Mouse (Mus musculus) lung, embryonic 15.5 days (tissue): ENCODE results near the gene Ifna14. TPM values are rescaled to one million over a fixed set of nuclear protein-coding genes. Genes with fewer than 3 reads are reported as not detected.
A peak's percentile ranks its signal among the peaks of the same experiment; 100 is the strongest.
"Not testable (repeated sequence)": the region's sequence is repeated elsewhere in the genome, so short reads cannot be mapped to it uniquely, and the experiment has no call there.

Experiments
- ATAC-seq: fragments of 200-750 bp; cut with Nextera tagmentation; 2 replicates; pipeline ENCODE4 v1.8.0; 2017; ENCODE audit warnings: moderate number of reproducible peaks, borderline replicate concordance; ENCODE audit not compliant: low FRiP score, low TSS enrichment; ENCODE audit errors: extremely low read depth
- H3K27ac ChIP-seq: fragments of 300-500 bp; sonication (generic); 2 replicates; pipeline ENCODE4 v1.5.1; 2015; ENCODE audit warnings: moderate library complexity, mild to moderate bottlenecking, inconsistent platforms
- H3K27me3 ChIP-seq: fragments of 300-500 bp; sonication (generic); 2 replicates; pipeline ENCODE4 v1.6.1; 2015; ENCODE audit warnings: inconsistent platforms
- H3K36me3 ChIP-seq: fragments of 300-500 bp; sonication (generic); 2 replicates; pipeline ENCODE4 v1.6.1; 2015; ENCODE audit warnings: inconsistent platforms
- H3K4me1 ChIP-seq: fragments of 300-500 bp; sonication (generic); 2 replicates; pipeline ENCODE4 v1.6.1; 2015; ENCODE audit warnings: inconsistent platforms
- H3K4me2 ChIP-seq: fragments of 300-500 bp; sonication (generic); 2 replicates; pipeline ENCODE4 v1.6.1; 2015; ENCODE audit warnings: inconsistent platforms, mild to moderate bottlenecking, moderate library complexity
- H3K4me3 ChIP-seq: fragments of 300-500 bp; sonication (generic); 2 replicates; pipeline ENCODE4 v1.5.1; 2015; ENCODE audit warnings: mild to moderate bottlenecking, inconsistent platforms
- H3K9ac ChIP-seq: fragments of 300-500 bp; sonication (generic); 2 replicates; pipeline ENCODE4 v1.6.1; 2015; ENCODE audit warnings: inconsistent platforms
- H3K9me3 ChIP-seq: fragments of 300-500 bp; sonication (generic); 2 replicates; pipeline ENCODE4 v1.6.1; 2016; ENCODE audit warnings: inconsistent platforms
- WGBS: fragments of 180-500 bp; shearing (Covaris S2); methylation state at CpG from one replicate; pipeline ENCODE4 v1.1.7; 2015; 5-methylcytosine and 5-hydroxymethylcytosine counted together
- polyA plus RNA-seq: library from polyadenylated mRNA; unstranded; fragments of >200 nt; fragmentation: Nextera tagmentation; extraction: Ambion mirVana; gene quantifications from 2 replicates; pipeline ENCODE4 v1.2.1, GENCODE M21; 2015

The Ifna14 gene
- polyA plus RNA-seq = not detected in 2 replicates

GRCm38 (mm10) chr4:88571698-88572097 is at the start of gene Ifna14:
Gene Ifna14, minus strand, starts transcription at chr4:88571798.
- Histone ChIP-seq H3K4me2 (no peak within 1 kb of the TSS), H3K36me3 (no peaks in the 10 kb centered on the region), H3K4me3 (no peak within 1 kb of the TSS), H3K27me3 (no peaks in the 10 kb centered on the region), H3K9ac (no peak within 1 kb of the TSS), H3K9me3 (no peaks in the 10 kb centered on the region), H3K27ac (no peak within 1 kb of the TSS), H3K4me1 (no peaks in the 10 kb centered on the region)
- no peak for ATAC-seq
- 67% methylated on average over 1 of the region's 1 CpGs for WGBS

GRCm38 (mm10) chr4:88603276-88603675 is 31.7 kb upstream of the Ifna14 start, which contains the start of gene Ifna12:
Gene Ifna12, minus strand, starts transcription at chr4:88603376.
- no peaks in the 10 kb centered on the region for H3K9me3 ChIP-seq
- H3K27me3 ChIP-seq = no peaks in the 10 kb centered on the region
- H3K27ac ChIP-seq = no peak within 1 kb of the TSS
- H3K36me3 ChIP-seq = no peaks in the 10 kb centered on the region
- no peaks in the 10 kb centered on the region for H3K4me1 ChIP-seq
- ATAC-seq = no peak
- no peak within 1 kb of the TSS for H3K4me3 ChIP-seq
- no peak within 1 kb of the TSS for H3K9ac ChIP-seq
- H3K4me2 ChIP-seq = no peak within 1 kb of the TSS

- Histone ChIP-seq H3K9me3 (no peaks in the 10 kb centered on the region), H3K4me1 (no peaks in the 10 kb centered on the region), H3K9ac (no peak within 1 kb of the TSS), H3K36me3 (no peaks in the 10 kb centered on the region), H3K27me3 (no peaks in the 10 kb centered on the region), H3K4me3 (no peak within 1 kb of the TSS), H3K27ac (no peak within 1 kb of the TSS), H3K4me2 (no peak within 1 kb of the TSS)
- no peak for ATAC-seq
- WGBS = 79% methylated on average over 1 of the region's 1 CpGs
These were observed 20.7 kb upstream of the Ifna14 start, which contains the start of gene Ifna9 for GRCm38 (mm10) chr4:88592285-88592684. Gene Ifna9, minus strand, starts transcription at chr4:88592385.

GRCm38 (mm10) chr4:88561791-88562190 is 9.8 kb downstream of the Ifna14 start:
- Histone ChIP-seq H3K9me3 (no peaks in the 10 kb centered on the region), H3K4me3 (no peak overlapping the region), H3K27ac (no peak overlapping the region), H3K36me3 (no peaks in the 10 kb centered on the region), H3K4me2 (no peak overlapping the region), H3K9ac (no peak overlapping the region), H3K27me3 (no peaks in the 10 kb centered on the region), H3K4me1 (no peaks in the 10 kb centered on the region)
- WGBS = 91% methylated on average over 1 of the region's 1 CpGs
- no peak for ATAC-seq

GRCm38 (mm10) chr4:88558145-88558544 is 13.5 kb downstream of the Ifna14 start, which contains the start of gene Ifna15:
Gene Ifna15, minus strand, starts transcription at chr4:88558245.
- not testable (repeated sequence) for H3K9me3 ChIP-seq, H3K27ac ChIP-seq, ATAC-seq, H3K4me1 ChIP-seq, H3K36me3 ChIP-seq, H3K4me3 ChIP-seq, H3K4me2 ChIP-seq, H3K27me3 ChIP-seq, H3K9ac ChIP-seq

GRCm38 (mm10) chr4:88550161-88550945 is 21.2 kb downstream of the Ifna14 start:
- no peaks in the 10 kb centered on the region for H3K27me3 ChIP-seq
- WGBS = 27% methylated on average over 22 of the region's 22 CpGs
- no peak for ATAC-seq
- peak overlapping the region; percentile 6; the same call in 1 of the 2 replicates for H3K9ac ChIP-seq
- no peaks in the 10 kb centered on the region for H3K36me3 ChIP-seq
- peak overlapping the region; percentile 66 for H3K4me2 ChIP-seq
- H3K4me1 ChIP-seq = no peaks in the 10 kb centered on the region
- peak overlapping the region; percentile 38 for H3K4me3 ChIP-seq
- no peaks in the 10 kb centered on the region for H3K9me3 ChIP-seq
- H3K27ac ChIP-seq = no peak overlapping the region

- Histone ChIP-seq H3K4me2 (no peak overlapping the region), H3K9me3 (no peaks in the 10 kb centered on the region), H3K27me3 (no peaks in the 10 kb centered on the region), H3K36me3 (no peaks in the 10 kb centered on the region), H3K4me1 (no peaks in the 10 kb centered on the region), H3K27ac (no peak overlapping the region), H3K9ac (no peak overlapping the region), H3K4me3 (no peak overlapping the region)
- ATAC-seq = no peak
- WGBS = 37% methylated on average over 1 of the region's 1 CpGs
These were observed 23.6 kb downstream of the Ifna14 start for GRCm38 (mm10) chr4:88547986-88548385.

GRCm38 (mm10) chr4:88543649-88544234 is 27.9 kb downstream of the Ifna14 start:
- H3K36me3 ChIP-seq = no peaks in the 10 kb centered on the region
- no peaks in the 10 kb centered on the region for H3K4me1 ChIP-seq
- H3K4me2 ChIP-seq = no peak overlapping the region
- no peak for ATAC-seq
- no peak overlapping the region for H3K27ac ChIP-seq
- H3K9me3 ChIP-seq = no peaks in the 10 kb centered on the region
- WGBS = 46% methylated on average over 2 of the region's 2 CpGs
- no peaks in the 10 kb centered on the region for H3K27me3 ChIP-seq
- no peak overlapping the region for H3K4me3 ChIP-seq
- H3K9ac ChIP-seq = no peak overlapping the region

- WGBS = 32% methylated on average over 12 of the region's 12 CpGs
These were observed 34.3 kb downstream of the Ifna14 start for GRCm38 (mm10) chr4:88537328-88537727.

GRCm38 (mm10) chr4:88536640-88537039 is 35.0 kb downstream of the Ifna14 start:
- ATAC-seq = peak; percentile 70
- peaks cover 11% of the 10 kb centered on the region for H3K4me1 ChIP-seq
- no peaks in the 10 kb centered on the region for H3K27me3 ChIP-seq
- no peak overlapping the region for H3K4me3 ChIP-seq
- no peaks in the 10 kb centered on the region for H3K9me3 ChIP-seq
- 32% methylated on average over 7 of the region's 7 CpGs for WGBS
- no peaks in the 10 kb centered on the region for H3K36me3 ChIP-seq
- H3K27ac ChIP-seq = peak overlapping the region; percentile 66; the same call in 1 of the 2 replicates
- H3K4me2 ChIP-seq = no peak overlapping the region
- H3K9ac ChIP-seq = no peak overlapping the region

More at GRCm38 (mm10) chr4:88537328-88537727, 34.3 kb downstream of the Ifna14 start:
- Histone ChIP-seq H3K27me3 (no peaks in the 10 kb centered on the region), H3K4me3 (no peak overlapping the region), H3K9me3 (no peaks in the 10 kb centered on the region), H3K4me2 (peak overlapping the region; percentile 27; the same call in 1 of the 2 replicates), H3K36me3 (no peaks in the 10 kb centered on the region), H3K4me1 (peaks cover 11% of the 10 kb centered on the region), H3K9ac (no peak overlapping the region), H3K27ac (peak overlapping the region; percentile 66)
- ATAC-seq = peak; percentile 23; the same call in 1 of the 2 replicates

- Histone ChIP-seq H3K4me1 (peaks cover 11% of the 10 kb centered on the region), H3K4me2 (no peak overlapping the region), H3K4me3 (no peak overlapping the region), H3K9ac (no peak overlapping the region), H3K9me3 (no peaks in the 10 kb centered on the region), H3K27ac (no peak overlapping the region), H3K27me3 (no peaks in the 10 kb centered on the region), H3K36me3 (no peaks in the 10 kb centered on the region)
- 92% methylated on average over 1 of the region's 1 CpGs for WGBS
- ATAC-seq = no peak
These were observed 35.9 kb downstream of the Ifna14 start for GRCm38 (mm10) chr4:88535742-88536141.

GRCm38 (mm10) chr4:88534903-88535302 is 36.7 kb downstream of the Ifna14 start:
- Histone ChIP-seq H3K9ac (no peak overlapping the region), H3K27ac (no peak overlapping the region), H3K27me3 (no peaks in the 10 kb centered on the region), H3K36me3 (no peaks in the 10 kb centered on the region), H3K4me3 (no peak overlapping the region), H3K4me2 (no peak overlapping the region), H3K9me3 (no peaks in the 10 kb centered on the region), H3K4me1 (peaks cover 11% of the 10 kb centered on the region)
- 61% methylated on average over 1 of the region's 1 CpGs for WGBS
- ATAC-seq = no peak
